Mouse (Mus musculus) thymus, adult 2 months (tissue): ENCODE results near the gene Ppp2r2c. TPM values are rescaled to one million over a fixed set of nuclear protein-coding genes. Genes with fewer than 3 reads are reported as not detected.
"Not testable (repeated sequence)": the region's sequence is repeated elsewhere in the genome, so short reads cannot be mapped to it uniquely, and the experiment has no call there.

Experiments used
- DNase-seq: peaks from one replicate; pipeline ENCODE4 v3.0.0; 2021
- H3K27ac ChIP-seq: fragments of 200-500 bp; 2 replicates; pipeline ENCODE4 v1.5.1; 2012; ENCODE audit warnings: low read length, control low read depth; ENCODE audit not compliant: control insufficient read depth, insufficient read depth
- H3K27me3 ChIP-seq: fragments of 200-500 bp; 2 replicates; pipeline ENCODE4 v1.6.1; 2012; ENCODE audit warnings: mild to moderate bottlenecking, low read length, moderate library complexity, mixed read lengths; ENCODE audit not compliant: control insufficient read depth, insufficient read depth
- H3K36me3 ChIP-seq: fragments of 200-500 bp; 2 replicates; pipeline ENCODE4 v1.6.1; 2012; ENCODE audit warnings: mild to moderate bottlenecking, low read length, moderate library complexity; ENCODE audit not compliant: control insufficient read depth, insufficient read depth
- H3K4me1 ChIP-seq: fragments of 200-500 bp; replicated peaks from 2 replicates; pipeline ENCODE4 v1.6.1; 2012; ENCODE audit warnings: low read length; ENCODE audit not compliant: control insufficient read depth, insufficient read depth
- H3K4me3 ChIP-seq: fragments of 200-500 bp; 2 replicates; pipeline ENCODE4 v1.5.1; 2012; ENCODE audit warnings: mild to moderate bottlenecking, low read length, control low read depth, moderate library complexity; ENCODE audit not compliant: control insufficient read depth, insufficient read depth
- CTCF ChIP-seq: fragments of 200-500 bp; IDR thresholded peaks from 2 replicates; pipeline ENCODE4 v1.5.1; 2012; ENCODE audit warnings: mild to moderate bottlenecking, control low read depth, low read length, moderate library complexity, borderline replicate concordance; ENCODE audit not compliant: control insufficient read depth, poor library complexity, insufficient read depth; ENCODE audit errors: extremely low read depth
- POLR2A ChIP-seq: fragments of 200-500 bp; IDR thresholded peaks from 2 replicates; pipeline ENCODE4 v1.6.1; 2012; ENCODE audit warnings: mild to moderate bottlenecking, low read length, control low read depth, moderate library complexity; ENCODE audit not compliant: control insufficient read depth, poor library complexity, insufficient read depth; ENCODE audit errors: extremely low read depth
- WGBS: fragments of 180-500 bp; shearing (Covaris S2); methylation state at CpG from one replicate; pipeline ENCODE4 v1.1.7; 2018; 5-methylcytosine and 5-hydroxymethylcytosine counted together
- polyA plus RNA-seq: library from polyadenylated mRNA; depleted of rRNA; stranded (reverse); fragments of >200 nt; gene quantifications from 2 replicates; pipeline ENCODE4 v1.2.3, GENCODE M21; 2012

Ppp2r2c gene
- polyA plus RNA-seq, 1 experiment, result 0.16 TPM

GRCm38 (mm10) chr5:36933383-36933782 lies 65.1 kb downstream of the Ppp2r2c start:
- WGBS, result 63% methylated on average over 8 of the region's 8 CpGs
- Histone ChIP-seq H3K4me3 (no peak overlapping the region), H3K36me3 (no peaks in the 10 kb centered on the region), H3K4me1 (no peaks in the 10 kb centered on the region), H3K27me3 (no peaks in the 10 kb centered on the region), H3K27ac (no peak overlapping the region)
- TF ChIP-seq CTCF (no peak), POLR2A (no peak)
- DNase-seq, result no peak

DNA sequence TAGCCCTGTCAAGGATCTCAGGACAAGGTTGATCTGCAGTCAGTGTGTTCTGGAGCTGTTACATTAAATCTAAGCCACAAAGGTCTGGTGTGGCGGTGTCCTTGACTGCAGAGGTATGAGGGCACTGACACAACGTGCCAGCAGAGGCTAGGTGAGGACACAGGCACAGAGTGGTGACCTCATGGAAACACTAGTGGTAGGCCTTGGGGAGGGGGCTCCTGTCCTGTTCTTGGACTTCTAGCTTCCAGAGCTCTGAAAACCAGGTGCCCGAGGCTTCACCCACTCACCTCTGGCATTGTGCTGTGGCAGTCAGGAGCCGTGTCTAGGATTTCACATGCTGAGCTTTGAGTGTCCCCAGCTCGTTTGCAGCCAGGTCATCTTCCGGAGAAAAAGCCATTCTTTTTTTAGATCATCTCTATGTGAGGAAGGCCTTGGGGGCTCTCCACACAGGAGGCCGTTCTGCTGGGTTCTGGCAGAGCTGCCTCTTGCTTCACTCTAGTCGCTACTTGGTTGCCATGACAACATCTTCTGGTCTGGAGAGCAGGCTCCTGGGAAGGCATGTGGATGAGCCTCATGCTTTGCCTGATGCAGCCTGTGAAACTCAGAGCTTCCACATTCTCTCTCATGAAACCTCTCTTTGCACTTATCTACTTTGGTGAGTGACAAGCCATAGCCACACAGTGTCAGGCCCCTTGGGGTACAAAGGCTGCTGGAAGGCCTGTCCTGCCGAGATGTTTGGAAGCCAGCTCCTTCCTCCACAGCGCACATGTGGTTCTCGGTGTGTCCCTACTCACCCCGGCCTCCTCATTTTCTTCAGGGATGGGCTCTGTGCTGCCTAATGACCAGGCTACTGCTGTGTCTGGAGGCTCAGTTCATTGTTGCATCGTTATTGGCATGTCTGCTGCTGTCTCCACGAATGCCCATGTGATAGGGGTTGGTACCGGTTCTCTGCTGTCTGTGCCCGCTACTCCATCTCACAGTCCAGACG lies 67.5 kb downstream of the Ppp2r2c start:
- Histone ChIP-seq H3K27ac (no peak overlapping the region), H3K36me3 (no peaks in the 10 kb centered on the region), H3K4me1 (no peaks in the 10 kb centered on the region), H3K4me3 (no peak overlapping the region), H3K27me3 (no peaks in the 10 kb centered on the region)
- DNase-seq, result no peak
- WGBS, result 77% methylated on average over 17 of the region's 17 CpGs
- no peak for TF ChIP-seq CTCF
- TF ChIP-seq POLR2A, result no peak

DNA sequence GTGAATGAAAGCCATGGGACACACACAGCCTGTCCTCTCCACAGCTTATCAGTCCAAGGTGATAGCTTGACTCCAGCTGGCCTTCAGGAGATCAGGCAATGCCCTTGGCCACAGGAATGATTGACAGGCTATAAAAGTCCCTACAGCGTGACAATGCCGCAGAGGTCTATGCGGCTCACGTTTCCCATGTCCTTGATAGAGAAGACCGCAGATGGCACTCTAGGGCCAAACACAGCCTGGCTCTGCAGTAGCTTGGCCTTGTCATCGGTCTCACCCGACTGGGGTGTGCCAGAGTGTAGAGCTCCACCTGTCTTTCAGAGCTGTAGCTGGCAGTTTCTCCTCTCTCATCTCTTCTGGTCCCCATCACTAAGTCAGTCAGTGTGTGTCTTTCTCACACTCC lies 68.2 kb downstream of the Ppp2r2c start:
- TF ChIP-seq POLR2A, result no peak
- no peak for TF ChIP-seq CTCF
- Histone ChIP-seq H3K27ac (no peak overlapping the region), H3K27me3 (no peaks in the 10 kb centered on the region), H3K36me3 (no peaks in the 10 kb centered on the region), H3K4me3 (no peak overlapping the region), H3K4me1 (no peaks in the 10 kb centered on the region)
- WGBS, result 75% methylated on average over 7 of the region's 7 CpGs
- DNase-seq, result no peak

DNA sequence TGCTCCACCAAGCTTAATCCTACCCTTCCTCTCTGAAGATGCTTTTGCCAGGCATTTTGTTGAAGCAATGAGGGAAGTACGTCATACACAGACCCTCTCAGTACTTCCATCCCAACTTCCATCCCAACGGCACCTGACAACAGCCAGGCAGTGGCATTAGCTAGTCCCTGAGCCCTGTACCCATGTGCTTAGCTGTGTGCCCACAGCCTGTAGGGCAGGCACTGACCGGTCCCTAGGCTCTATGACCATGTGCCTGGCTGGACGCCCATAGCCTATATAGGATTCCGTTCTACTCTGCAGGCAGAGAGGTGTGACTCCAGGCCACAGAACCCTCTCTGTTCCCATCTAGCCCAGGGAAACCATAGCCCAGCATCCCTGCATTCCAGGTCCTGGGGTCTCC lies 69.7 kb downstream of the Ppp2r2c start:
- TF ChIP-seq POLR2A, result no peak
- TF ChIP-seq CTCF, result no peak
- H3K4me3 ChIP-seq, result no peak overlapping the region
- H3K36me3 ChIP-seq, result no peaks in the 10 kb centered on the region
- H3K4me1 ChIP-seq, result no peaks in the 10 kb centered on the region
- no peak for DNase-seq
- no peak overlapping the region for H3K27ac ChIP-seq
- 94% methylated on average over 5 of the region's 5 CpGs for WGBS
- no peaks in the 10 kb centered on the region for H3K27me3 ChIP-seq

DNA sequence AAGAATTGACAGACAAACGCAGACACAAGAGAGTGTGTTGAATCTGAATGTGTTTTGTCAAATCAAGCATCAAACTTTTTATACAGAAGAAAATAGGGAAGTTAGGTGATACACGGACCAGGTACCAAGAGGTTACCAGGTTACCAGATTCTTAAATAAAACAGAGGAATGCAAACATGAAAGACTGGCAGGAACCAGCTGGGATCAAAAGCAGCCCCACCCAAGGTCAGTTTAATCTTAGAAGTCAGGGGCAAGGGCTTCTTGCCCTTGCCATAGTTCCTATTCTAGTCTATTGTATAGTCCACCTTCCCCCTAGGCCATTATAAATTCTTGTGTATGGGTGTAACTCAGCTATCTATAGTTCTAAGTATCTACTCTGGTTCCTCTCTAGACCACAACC lies 70.7 kb downstream of the Ppp2r2c start:
- WGBS, result 51% methylated on average over 2 of the region's 2 CpGs

GRCm38 (mm10) chr5:36942446-36942845 lies 74.1 kb downstream of the Ppp2r2c start:
- no peak overlapping the region for H3K27ac ChIP-seq
- 86% methylated on average over 2 of the region's 2 CpGs for WGBS
- TF ChIP-seq POLR2A (no peak), CTCF (peak; percentile 31; the same call in 1 of the 2 replicates)
- H3K4me3 ChIP-seq, result no peak overlapping the region
- no peaks in the 10 kb centered on the region; the same call in 1 of the 2 replicates for H3K27me3 ChIP-seq
- DNase-seq, result no peak
- no peaks in the 10 kb centered on the region for H3K36me3 ChIP-seq
- no peaks in the 10 kb centered on the region for H3K4me1 ChIP-seq

More for the DNA sequence above, 70.7 kb downstream of the Ppp2r2c start:
- not testable (repeated sequence) for H3K27me3 ChIP-seq, H3K4me1 ChIP-seq, H3K27ac ChIP-seq, DNase-seq, H3K36me3 ChIP-seq, H3K4me3 ChIP-seq
